Mouse (Mus musculus) lung, adult 2 months (tissue): ENCODE measurements around the gene Mnt. TPM values are rescaled to one million over a fixed set of nuclear protein-coding genes. Genes with fewer than 3 reads are reported as not detected.
"Not testable (repeated sequence)": the region's sequence is repeated elsewhere in the genome, so short reads cannot be mapped to it uniquely, and the experiment has no call there.

ENCODE experiments used
- DNase-seq: peaks from one replicate; pipeline ENCODE4 v3.0.0; 2022
- H3K4me1 ChIP-seq: fragments of 200-500 bp; 2 replicates; pipeline ENCODE4 v1.6.1; 2011; ENCODE audit warnings: low read length; ENCODE audit not compliant: control insufficient read depth, insufficient read depth
- H3K4me3 ChIP-seq: fragments of 200-500 bp; replicated peaks from 2 replicates; pipeline ENCODE3; 2011; ENCODE audit warnings: low read depth, mild to moderate bottlenecking, control low read depth, low read length; ENCODE audit errors: extremely low read depth
- CTCF ChIP-seq: fragments of 200-500 bp; IDR thresholded peaks from 2 replicates; pipeline ENCODE4 v1.5.1; 2011; ENCODE audit warnings: mild to moderate bottlenecking, low read length, control low read depth; ENCODE audit not compliant: insufficient read depth
- POLR2A ChIP-seq: fragments of 200-500 bp; IDR thresholded peaks from 2 replicates; pipeline ENCODE4 v1.6.1; 2011; ENCODE audit warnings: low read depth, mild to moderate bottlenecking, control low read depth, low read length, borderline replicate concordance; ENCODE audit errors: extremely low read depth
- WGBS: fragments of 180-500 bp; shearing (Covaris S2); methylation state at CpG from one replicate; pipeline ENCODE4 v1.1.7; 2018; 5-methylcytosine and 5-hydroxymethylcytosine counted together
- polyA plus RNA-seq: library from polyadenylated mRNA; depleted of rRNA; stranded (reverse); fragments of >200 nt; gene quantifications from 2 replicates; pipeline ENCODE4 v1.2.3, GENCODE M21; 2012; rRNA removed

The Mnt gene
- 21.3 and 22.2 TPM in 2 replicates for polyA plus RNA-seq

DNA sequence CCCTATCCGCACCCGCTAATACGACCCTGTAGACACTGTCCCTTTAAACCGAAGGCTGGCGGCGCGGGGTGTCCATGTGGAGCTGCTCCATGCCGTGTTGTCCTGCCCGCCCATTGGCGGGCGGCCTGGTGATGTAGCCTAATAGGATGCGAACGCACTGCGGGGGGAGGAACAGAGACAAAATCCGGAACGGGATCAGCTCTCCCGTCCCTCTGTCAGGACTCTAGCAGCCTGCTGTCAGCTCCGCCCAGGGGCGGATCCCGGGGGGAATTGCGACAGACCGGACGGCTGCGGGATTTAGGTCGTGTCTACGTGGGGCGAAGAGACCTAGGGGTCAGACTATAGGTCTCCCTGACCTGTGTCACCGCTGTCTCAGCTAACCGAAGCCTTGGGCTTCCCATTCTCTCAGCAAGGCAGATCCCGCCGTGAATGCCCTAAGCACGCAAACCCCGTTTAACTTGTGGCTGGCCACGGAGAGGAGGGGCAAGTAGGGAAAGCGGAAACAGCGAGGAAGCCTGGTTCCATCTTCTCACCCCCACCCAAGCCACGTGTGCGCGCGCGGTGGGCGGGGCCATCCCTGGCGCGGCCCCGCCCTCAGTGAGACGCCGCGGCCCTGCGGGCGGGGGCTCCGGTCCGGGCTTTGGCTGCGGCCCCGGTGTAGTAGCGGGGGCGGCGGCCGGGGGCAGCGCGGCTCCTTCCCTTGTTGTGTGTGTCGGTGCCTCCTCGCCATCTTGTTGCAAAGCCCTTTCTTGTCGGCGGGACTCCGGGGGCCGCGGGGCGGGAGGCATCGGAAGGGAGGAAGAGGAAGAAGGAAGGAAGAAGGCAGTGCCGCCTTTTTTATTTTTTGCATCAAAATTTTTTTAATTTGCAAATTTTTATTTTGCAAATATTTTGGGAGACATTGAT lies at the start of gene Mnt:
TSS of gene Mnt (plus strand) at position 665 of the 906 bp plus-strand sequence.
- peaks cover 35% of the 10 kb centered on the region for H3K4me1 ChIP-seq
- TF ChIP-seq CTCF (no peak), POLR2A (peak; percentile 72; the same call in 1 of the 2 replicates)
- peak; percentile 99 for DNase-seq
- under 1% methylated on average over 70 of the region's 70 CpGs for WGBS
- peak within 1 kb of the TSS; percentile 97 for H3K4me3 ChIP-seq

GRCm38 (mm10) chr11:74792874-74793273 lies 37.8 kb upstream of the Mnt start:
- no peak for DNase-seq
- H3K4me3 ChIP-seq: no peak overlapping the region
- 84% methylated on average over 4 of the region's 4 CpGs for WGBS
- H3K4me1 ChIP-seq: no peaks in the 10 kb centered on the region
- TF ChIP-seq CTCF (no peak), POLR2A (no peak)

- TF ChIP-seq CTCF: no peak
- TF ChIP-seq POLR2A: no peak
- no peak for DNase-seq
- 73% methylated on average over 4 of the region's 4 CpGs for WGBS
- no peaks in the 10 kb centered on the region for H3K4me1 ChIP-seq
- no peak overlapping the region for H3K4me3 ChIP-seq
Observed at GRCm38 (mm10) chr11:74800658-74801057, 30.1 kb upstream of the Mnt start.

DNA sequence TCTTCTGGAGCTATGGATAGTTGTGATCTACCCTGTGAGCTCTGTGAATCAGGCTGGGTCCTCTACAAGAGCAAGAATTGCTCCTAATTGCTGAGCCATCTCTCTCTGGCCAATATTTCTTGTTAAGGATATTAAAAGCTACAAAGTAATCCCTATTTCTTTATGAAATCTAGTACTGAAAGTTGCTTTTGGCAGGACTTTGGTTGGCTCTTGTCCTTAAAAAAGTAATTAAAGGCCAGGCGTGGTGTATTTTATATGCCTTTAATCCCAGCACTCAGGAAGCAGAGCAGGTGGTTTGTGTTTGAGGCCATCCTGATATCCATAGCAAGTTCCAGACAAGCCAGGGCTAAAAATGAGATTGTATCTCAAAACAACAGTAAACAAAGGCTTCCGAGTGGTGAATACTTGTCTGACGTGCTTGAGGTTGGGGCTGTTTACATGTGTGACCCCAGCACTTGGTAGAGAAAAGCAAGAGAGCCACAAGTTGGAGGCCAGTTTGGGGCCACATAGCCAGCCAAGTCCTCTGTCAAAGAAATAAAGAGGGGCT lies 26.6 kb upstream of the Mnt start:
- 55% methylated on average over 3 of the region's 3 CpGs for WGBS
- DNase-seq: no peak

DNA sequence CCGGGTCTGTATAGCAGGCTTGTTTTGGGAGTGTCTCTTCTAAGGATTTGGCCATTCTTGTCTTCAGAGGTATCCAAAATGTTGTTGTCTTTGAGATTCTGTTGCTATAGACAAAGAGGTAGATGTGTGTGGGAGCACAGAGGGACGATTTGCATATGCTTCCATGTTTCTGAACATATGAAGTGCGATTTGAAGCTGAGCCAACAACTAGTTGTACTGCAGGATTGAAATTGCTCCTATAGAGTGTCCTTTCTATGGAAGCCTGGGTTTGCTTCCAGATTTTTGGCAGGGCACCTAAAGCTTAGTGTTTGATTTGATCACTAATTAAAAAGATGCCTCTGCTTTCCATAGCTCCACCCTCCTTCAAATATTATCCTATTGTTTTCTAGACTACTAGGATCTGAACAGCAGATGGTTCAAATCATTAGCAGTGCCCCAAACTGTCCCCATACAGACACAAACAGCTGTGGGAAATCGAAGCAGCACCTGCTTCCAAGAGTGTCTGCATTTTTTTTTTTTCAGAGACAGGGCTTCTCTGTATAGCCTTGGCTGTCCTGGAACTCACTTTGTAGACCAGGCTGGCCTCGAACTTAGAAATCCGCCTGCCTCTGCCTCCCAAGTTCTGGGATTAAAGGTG lies 23.4 kb upstream of the Mnt start:
- 78% methylated on average over 6 of the region's 6 CpGs for WGBS
- no peak overlapping the region for H3K4me3 ChIP-seq
- no peak for TF ChIP-seq POLR2A
- no peak for TF ChIP-seq CTCF
- no peaks in the 10 kb centered on the region for H3K4me1 ChIP-seq
- no peak for DNase-seq

More for the DNA sequence above, 26.6 kb upstream of the Mnt start:
- TF ChIP-seq CTCF (no peak), POLR2A (no peak)
- Histone ChIP-seq H3K4me1 (no peaks in the 10 kb centered on the region), H3K4me3 (no peak overlapping the region)

GRCm38 (mm10) chr11:74808251-74808853 lies 22.4 kb upstream of the Mnt start:
- WGBS: 86% methylated on average over 6 of the region's 6 CpGs
- no peak for DNase-seq

GRCm38 (mm10) chr11:74810134-74810533 lies 20.6 kb upstream of the Mnt start:
- no peak for TF ChIP-seq POLR2A
- no peak for TF ChIP-seq CTCF

More at GRCm38 (mm10) chr11:74808251-74808853, 22.4 kb upstream of the Mnt start:
- TF ChIP-seq CTCF (no peak), POLR2A (no peak)
- H3K4me1 ChIP-seq: no peaks in the 10 kb centered on the region
- H3K4me3 ChIP-seq: no peak overlapping the region

DNA sequence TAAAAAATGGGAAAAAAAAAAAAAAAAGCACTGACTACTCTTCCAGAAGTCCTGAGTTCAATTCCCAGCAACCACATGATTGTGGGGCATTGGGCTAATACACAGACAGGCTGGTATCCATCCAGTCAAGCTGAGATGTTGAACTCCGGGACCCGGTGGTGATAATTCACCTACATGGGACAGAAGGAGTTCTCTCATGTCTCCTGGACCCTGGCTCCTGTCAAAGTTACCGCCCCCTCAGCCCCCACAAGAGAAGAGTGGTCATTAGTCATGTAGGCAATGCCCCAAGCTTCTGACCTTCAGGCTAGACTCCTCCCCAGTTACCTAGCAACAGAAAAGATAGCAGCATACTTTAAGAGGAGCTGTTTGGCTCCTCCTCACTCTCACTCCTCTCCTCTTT lies 19.7 kb upstream of the Mnt start:
- 71% methylated on average over 3 of the region's 3 CpGs for WGBS
- DNase-seq, H3K4me3 ChIP-seq: not testable (repeated sequence)

More at GRCm38 (mm10) chr11:74810134-74810533, 20.6 kb upstream of the Mnt start:
- H3K4me1 ChIP-seq: no peaks in the 10 kb centered on the region
- no peak overlapping the region for H3K4me3 ChIP-seq
- DNase-seq: no peak

DNA sequence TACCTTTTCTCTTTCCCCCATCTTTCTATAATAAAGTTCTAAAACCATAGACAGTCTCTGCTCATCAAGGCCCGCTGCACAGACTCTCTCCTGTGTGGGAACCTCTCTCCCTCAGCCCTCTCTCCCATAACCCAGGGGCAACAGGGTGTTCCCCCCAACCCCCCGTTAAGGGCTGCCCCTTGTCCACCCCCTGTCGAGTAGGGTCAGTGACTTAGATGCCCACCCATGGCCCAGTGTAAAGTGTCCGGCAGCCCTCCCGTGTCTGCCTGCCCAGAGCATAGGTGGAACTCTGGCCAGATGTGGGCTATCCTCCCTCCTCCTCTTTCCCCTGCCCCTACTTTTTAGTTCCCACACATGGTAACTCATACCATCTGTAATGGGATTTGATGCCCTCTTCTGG lies 19.2 kb upstream of the Mnt start:
- Histone ChIP-seq H3K4me1 (no peaks in the 10 kb centered on the region), H3K4me3 (no peak overlapping the region)
- no peak for DNase-seq
- TF ChIP-seq POLR2A: no peak
- 64% methylated on average over 5 of the region's 5 CpGs for WGBS

More for the DNA sequence above, 19.7 kb upstream of the Mnt start:
- not testable (repeated sequence) for H3K4me1 ChIP-seq

GRCm38 (mm10) chr11:74815795-74816194 lies 14.9 kb upstream of the Mnt start:
- no peak overlapping the region for H3K4me3 ChIP-seq
- TF ChIP-seq POLR2A (no peak), CTCF (no peak)
- no peak for DNase-seq

More at GRCm38 (mm10) chr11:74815795-74816194, 14.9 kb upstream of the Mnt start:
- H3K4me1 ChIP-seq: no peaks in the 10 kb centered on the region
